Comparison of ENCODE assay signal across 28 mouse cellular contexts in the genomic region with DNA sequence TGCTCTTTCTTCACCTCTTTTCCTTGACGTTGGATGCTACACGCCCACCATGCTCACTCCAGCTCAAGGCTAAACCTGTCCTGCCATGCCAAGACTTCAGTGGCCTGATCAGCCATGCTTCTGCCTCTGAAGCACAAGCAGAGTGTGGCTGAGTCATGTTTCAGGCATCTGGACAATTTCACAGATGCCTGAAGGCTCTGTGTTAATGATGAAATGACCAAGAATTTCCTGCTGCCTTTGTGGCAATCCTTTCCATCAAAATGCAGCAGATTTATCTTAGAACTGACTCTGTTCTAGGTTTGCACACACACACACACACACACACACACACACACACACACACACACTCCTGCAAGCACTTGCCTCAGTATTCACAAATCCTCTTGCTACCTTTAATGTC. TPM values are rescaled to one million over a fixed set of nuclear protein-coding genes. Genes with fewer than 3 reads are reported as not detected.
DNase-seq lines count a peak whose midpoint lies in the region; TF ChIP-seq lines count a peak whose summit lies in the region.
"Had no signal": no experiment of that assay in that cellular context is flagged by ENCODE, and none has a peak within 500 bp of the region (broad histone marks: within the 10 kb centered on the region; RNA-seq: fewer than 3 reads in every experiment).

No protein-coding gene starts in this region.

- no peaks in the 10 kb centered on the region for H3K27me3 ChIP-seq in myocyte (ENCODE audit: control insufficient read depth, insufficient read depth, insufficient read length)
- H3K27me3 ChIP-seq: forebrain, embryonic 12.5 days; hindbrain, embryonic 12.5 days; liver, embryonic 12.5 days; lung, embryonic 15.5 days; midbrain, embryonic 13.5 days; stomach, embryonic 15.5 days had no signal

- no peak overlapping the region for H3ac ChIP-seq in myocyte (ENCODE audit: control insufficient read depth, insufficient read length)

- H3K79me2 ChIP-seq in myocyte (ENCODE audit: control insufficient read depth, insufficient read depth) = no peaks in the 10 kb centered on the region

- no peak overlapping the region for H3K4me3 ChIP-seq in myocyte
- H3K4me3 ChIP-seq: forebrain, embryonic 12.5 days; hindbrain, embryonic 12.5 days; liver, embryonic 12.5 days; lung, embryonic 15.5 days; midbrain, embryonic 13.5 days; stomach, embryonic 15.5 days had no signal

- H3K36me3 ChIP-seq in myocyte (ENCODE audit: control insufficient read depth, insufficient read depth) = no peaks in the 10 kb centered on the region
- H3K36me3 ChIP-seq: forebrain, embryonic 12.5 days; hindbrain, embryonic 12.5 days; liver, embryonic 12.5 days; lung, embryonic 15.5 days; midbrain, embryonic 13.5 days; stomach, embryonic 15.5 days had no signal

- peak; percentile 59 for DNase-seq in heart, adult 11 months
- no peak for DNase-seq in heart, adult 8-10 months (ENCODE audit: low spot score)
- DNase-seq in urinary bladder, postnatal 14 days (ENCODE audit: low spot score) = peak; percentile 41
- no peak for DNase-seq in urinary bladder, adult 18-20 months (ENCODE audit: low spot score in 2 of 2)
- peak; percentile 28 for DNase-seq in brain, adult 2 months (ENCODE audit: low read depth, low spot score)
- no peak for DNase-seq in yolk sac, embryonic 10.5 days (ENCODE audit: low spot score)
- no peak for DNase-seq in natural killer cell, adult 2 months (ENCODE audit: low spot score in 2 of 2)
- DNase-seq: adrenal gland, postnatal 25 days; cerebellum, adult 2 months; gastrocnemius, postnatal 36 days; heart, postnatal 14 days; kidney, adult 8-10 months; kidney, postnatal 25 days; left cerebral cortex, postnatal 4 days; right cerebral cortex, postnatal 25 days; thymus, adult 2 months had no signal

- no peak overlapping the region for H3K4me2 ChIP-seq in myocyte (ENCODE audit: low read depth)
- H3K4me2 ChIP-seq: forebrain, embryonic 12.5 days; heart, embryonic 11.5 days; hindbrain, embryonic 12.5 days; liver, embryonic 12.5 days; lung, embryonic 15.5 days; midbrain, embryonic 13.5 days; stomach, embryonic 15.5 days had no signal

- no peak for TF ChIP-seq POLR2A in myocyte (IDR thresholded peaks at IDR 0.05; ENCODE audit: insufficient read length, low read depth)

TF ChIP-seq in myocyte, 11 proteins besides CTCF, POLR2A, EP300 and RAD21:
- TF ChIP-seq TCF12 (IDR thresholded peaks at IDR 0.05; ENCODE audit: insufficient read depth, poor library complexity, severe bottlenecking) (no peak), CEBPB (IDR thresholded peaks at IDR 0.05; ENCODE audit: insufficient read depth, poor library complexity, severe bottlenecking) (0 out of 2 replicates have a peak, but pooled peaks have one; percentile 50), REST (IDR thresholded peaks at IDR 0.05; ENCODE audit: insufficient read depth, insufficient read length) (no peak), MAX (IDR thresholded peaks at IDR 0.05; ENCODE audit: low read depth) (no peak), MYOG (IDR thresholded peaks at IDR 0.05; ENCODE audit: control insufficient read depth in 1 of 3, insufficient read depth in 1 of 3, insufficient read length in 2 of 3, low read depth in 2 of 3) (no peak)

RNA-seq across cellular contexts. Expression of a gene that starts 6.6 kb away (rescaled TPM):
- not detected for total RNA-seq in heart, adult 8-10 months (2022)
- not detected for polyA plus RNA-seq in myocyte (2012; fragmentation: generic; extraction: Trizol)
- total RNA-seq: adrenal gland, postnatal 25 days; gastrocnemius, postnatal 36 days; heart, postnatal 14 days; layer of hippocampus, adult 8-10 months; left cerebral cortex, postnatal 4 days; megakaryocyte, adult 5-6 weeks had no signal
- polyA plus RNA-seq: cerebellum, adult 2 months; forebrain, embryonic 12.5 days; heart, embryonic 11.5 days; hindbrain, embryonic 12.5 days; inflammation-experienced regulatory T-cells, adult 6 months; liver, embryonic 12.5 days; lung, embryonic 15.5 days; midbrain, embryonic 13.5 days; neural tube, embryonic 14.5 days; stomach, embryonic 15.5 days had no signal

RNA-seq across cellular contexts. Expression of a gene that starts 10.0 kb away (rescaled TPM):
- total RNA-seq in heart, adult 8-10 months (2022) = not detected
- polyA plus RNA-seq in myocyte (2012; fragmentation: generic; extraction: Trizol) = 0.11 TPM
- total RNA-seq: adrenal gland, postnatal 25 days; gastrocnemius, postnatal 36 days; heart, postnatal 14 days; layer of hippocampus, adult 8-10 months; left cerebral cortex, postnatal 4 days; megakaryocyte, adult 5-6 weeks had no signal
- polyA plus RNA-seq: cerebellum, adult 2 months; forebrain, embryonic 12.5 days; inflammation-experienced regulatory T-cells, adult 6 months; liver, embryonic 12.5 days; lung, embryonic 15.5 days had no signal

RNA-seq across cellular contexts. Expression of a gene that starts 33.5 kb away (rescaled TPM):
- total RNA-seq in heart, adult 8-10 months (2022) = not detected
- polyA plus RNA-seq in myocyte (2012; fragmentation: generic; extraction: Trizol) = not detected
- total RNA-seq: adrenal gland, postnatal 25 days; gastrocnemius, postnatal 36 days; heart, postnatal 14 days; layer of hippocampus, adult 8-10 months; left cerebral cortex, postnatal 4 days; megakaryocyte, adult 5-6 weeks had no signal
- polyA plus RNA-seq: cerebellum, adult 2 months; forebrain, embryonic 12.5 days; heart, embryonic 11.5 days; hindbrain, embryonic 12.5 days; inflammation-experienced regulatory T-cells, adult 6 months; liver, embryonic 12.5 days; lung, embryonic 15.5 days; midbrain, embryonic 13.5 days; neural tube, embryonic 14.5 days had no signal

RNA-seq across cellular contexts. Expression of a gene that starts 43.1 kb away (rescaled TPM):
- not detected for total RNA-seq in heart, adult 8-10 months (2022)
- not detected for polyA plus RNA-seq in myocyte (2012; fragmentation: generic; extraction: Trizol)
- total RNA-seq: adrenal gland, postnatal 25 days; gastrocnemius, postnatal 36 days; heart, postnatal 14 days; layer of hippocampus, adult 8-10 months; left cerebral cortex, postnatal 4 days; megakaryocyte, adult 5-6 weeks had no signal
- polyA plus RNA-seq: cerebellum, adult 2 months; forebrain, embryonic 12.5 days; heart, embryonic 11.5 days; hindbrain, embryonic 12.5 days; inflammation-experienced regulatory T-cells, adult 6 months; liver, embryonic 12.5 days; lung, embryonic 15.5 days; midbrain, embryonic 13.5 days; neural tube, embryonic 14.5 days; stomach, embryonic 15.5 days had no signal

RNA-seq across cellular contexts. Expression of a gene that starts 58.6 kb away (rescaled TPM):
- total RNA-seq in heart, adult 8-10 months (2022) = not detected
- not detected for polyA plus RNA-seq in myocyte (2012; fragmentation: generic; extraction: Trizol)
- total RNA-seq: adrenal gland, postnatal 25 days; gastrocnemius, postnatal 36 days; heart, postnatal 14 days; layer of hippocampus, adult 8-10 months; left cerebral cortex, postnatal 4 days; megakaryocyte, adult 5-6 weeks had no signal
- polyA plus RNA-seq: cerebellum, adult 2 months; forebrain, embryonic 12.5 days; heart, embryonic 11.5 days; hindbrain, embryonic 12.5 days; inflammation-experienced regulatory T-cells, adult 6 months; liver, embryonic 12.5 days; lung, embryonic 15.5 days; midbrain, embryonic 13.5 days; neural tube, embryonic 14.5 days had no signal

Comparison
In these comparisons a context has a peak if more than half of its experiments do, and no peak if none do; other contexts are left out.
1. DNase-seq: peak in heart, adult 11 months (single experiment), urinary bladder, postnatal 14 days (single experiment) and brain, adult 2 months (single experiment); none in heart, adult 8-10 months (single experiment), urinary bladder, adult 18-20 months (0 of 2), yolk sac, embryonic 10.5 days (single experiment) and natural killer cell, adult 2 months (0 of 2).